Mouse (Mus musculus): ENCODE data around the gene Snd1. TPM values are rescaled to one million over a fixed set of nuclear protein-coding genes. Genes with fewer than 3 reads are reported as not detected.
A peak's percentile ranks its signal among the peaks of the same experiment; 100 is the strongest.

The Snd1 gene
- polyA plus RNA-seq, 1 experiment from 2014 or later = 79.3 TPM

- Histone ChIP-seq H3K27ac (no peak overlapping the region), H3K36me3 (ENCODE audit: insufficient read depth, low read length) (no peaks in the 10 kb centered on the region), H3K4me1 (replicated peaks; ENCODE audit: insufficient read depth, low read length) (no peaks in the 10 kb centered on the region), H3K27me3 (ENCODE audit: insufficient read depth, low read length) (no peaks in the 10 kb centered on the region), H3K4me2 (ENCODE audit: low read length) (no peak overlapping the region), H3K4me3 (replicated peaks; ENCODE audit: low read depth, low read length) (no peak overlapping the region), H3K9ac (ENCODE audit: low read depth, low read length) (no peak overlapping the region), H3K9me3 (replicated peaks; ENCODE audit: low read length) (no peaks in the 10 kb centered on the region)
- no peak for TF ChIP-seq CTCF (IDR thresholded peaks at IDR 0.05; ENCODE audit: low read depth)
- DNase-seq (ENCODE audit: low spot score) = no peak
- ATAC-seq (replicated peaks; ENCODE audit: low FRiP score, low read depth) = no peak
- WGBS = 82% methylated on average over 2 of the region's 2 CpGs
These were observed 340.0 kb downstream of the Snd1 start for GRCm38 (mm10) chr6:28814895-28815294.

DNA sequence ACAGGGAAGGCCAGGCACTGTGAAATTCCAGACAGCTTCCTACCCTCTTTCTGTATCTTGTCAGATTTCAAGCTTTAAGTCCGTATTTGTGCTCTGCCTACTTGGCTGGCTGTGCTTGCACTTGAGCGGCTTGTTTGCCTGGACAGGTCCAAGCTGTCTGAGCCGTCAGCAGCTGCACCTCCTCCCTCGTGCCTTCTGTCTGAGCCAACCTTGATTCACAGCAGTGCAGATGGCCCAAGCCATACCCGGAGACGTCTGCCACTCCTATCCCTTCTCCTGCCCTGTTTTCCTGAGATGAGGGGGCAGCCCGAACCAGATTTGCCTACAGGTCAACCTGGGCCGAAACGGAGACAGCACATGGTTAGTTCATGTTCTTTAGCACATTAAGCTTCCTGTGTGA lies 342.1 kb downstream of the Snd1 start:
- H3K27me3 ChIP-seq (ENCODE audit: insufficient read depth, low read length) = no peaks in the 10 kb centered on the region
- WGBS = 44% methylated on average over 9 of the region's 9 CpGs
- H3K9ac ChIP-seq (ENCODE audit: low read depth, low read length) = no peak overlapping the region
- H3K4me1 ChIP-seq (replicated peaks; ENCODE audit: insufficient read depth, low read length) = no peaks in the 10 kb centered on the region
- no peaks in the 10 kb centered on the region for H3K9me3 ChIP-seq (replicated peaks; ENCODE audit: low read length)
- no peaks in the 10 kb centered on the region for H3K36me3 ChIP-seq (ENCODE audit: insufficient read depth, low read length)
- no peak overlapping the region for H3K4me3 ChIP-seq (replicated peaks; ENCODE audit: low read depth, low read length)
- no peak overlapping the region for H3K27ac ChIP-seq
- ATAC-seq (replicated peaks; ENCODE audit: low FRiP score, low read depth) (no peak), DNase-seq (ENCODE audit: low spot score) (no peak)
- H3K4me2 ChIP-seq (ENCODE audit: low read length) = no peak overlapping the region
- TF ChIP-seq CTCF (IDR thresholded peaks at IDR 0.05; ENCODE audit: low read depth) = no peak

- no peak overlapping the region for H3K9ac ChIP-seq (ENCODE audit: low read depth, low read length)
- no peak overlapping the region for H3K27ac ChIP-seq
- H3K36me3 ChIP-seq (ENCODE audit: insufficient read depth, low read length) = no peaks in the 10 kb centered on the region
- H3K4me2 ChIP-seq (ENCODE audit: low read length) = no peak overlapping the region
- TF ChIP-seq CTCF (IDR thresholded peaks at IDR 0.05; ENCODE audit: low read depth) = no peak
- H3K4me3 ChIP-seq (replicated peaks; ENCODE audit: low read depth, low read length) = no peak overlapping the region
- ATAC-seq (replicated peaks; ENCODE audit: low FRiP score, low read depth) (no peak), DNase-seq (ENCODE audit: low spot score) (no peak)
- H3K27me3 ChIP-seq (ENCODE audit: insufficient read depth, low read length) = no peaks in the 10 kb centered on the region
- no peaks in the 10 kb centered on the region for H3K4me1 ChIP-seq (replicated peaks; ENCODE audit: insufficient read depth, low read length)
- WGBS = 74% methylated on average over 13 of the region's 13 CpGs
- no peaks in the 10 kb centered on the region for H3K9me3 ChIP-seq (replicated peaks; ENCODE audit: low read length)
These were observed 344.8 kb downstream of the Snd1 start for GRCm38 (mm10) chr6:28819509-28820358.

DNA sequence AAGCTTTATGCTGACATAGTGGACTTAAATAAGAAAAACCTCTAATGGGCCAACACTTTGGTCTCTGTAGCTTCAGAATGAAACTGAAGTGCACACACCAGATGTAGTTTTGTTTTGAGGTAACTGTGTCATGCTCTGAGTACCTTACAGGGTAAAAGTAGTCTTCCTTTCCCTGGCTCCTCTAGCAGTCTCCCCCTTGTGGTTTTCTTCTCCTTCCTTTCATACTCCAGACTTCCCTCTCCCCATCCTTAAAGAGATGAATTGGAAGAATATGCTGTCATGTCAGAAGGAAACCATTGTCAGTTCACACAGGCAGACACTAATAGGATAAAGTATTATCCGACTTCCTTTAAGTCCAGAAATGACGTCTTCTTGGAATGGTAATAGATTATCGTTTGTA lies 347.4 kb downstream of the Snd1 start:
- Histone ChIP-seq H3K27ac (no peak overlapping the region), H3K4me2 (ENCODE audit: low read length) (no peak overlapping the region), H3K27me3 (ENCODE audit: insufficient read depth, low read length) (no peaks in the 10 kb centered on the region), H3K4me3 (replicated peaks; ENCODE audit: low read depth, low read length) (no peak overlapping the region), H3K9ac (ENCODE audit: low read depth, low read length) (no peak overlapping the region), H3K36me3 (ENCODE audit: insufficient read depth, low read length) (no peaks in the 10 kb centered on the region), H3K4me1 (replicated peaks; ENCODE audit: insufficient read depth, low read length) (no peaks in the 10 kb centered on the region), H3K9me3 (replicated peaks; ENCODE audit: low read length) (no peaks in the 10 kb centered on the region)
- WGBS = 71% methylated on average over 3 of the region's 3 CpGs
- ATAC-seq (replicated peaks; ENCODE audit: low FRiP score, low read depth) = no peak
- DNase-seq (ENCODE audit: low spot score) = no peak
- TF ChIP-seq CTCF (IDR thresholded peaks at IDR 0.05; ENCODE audit: low read depth) = peak; percentile 40

DNA sequence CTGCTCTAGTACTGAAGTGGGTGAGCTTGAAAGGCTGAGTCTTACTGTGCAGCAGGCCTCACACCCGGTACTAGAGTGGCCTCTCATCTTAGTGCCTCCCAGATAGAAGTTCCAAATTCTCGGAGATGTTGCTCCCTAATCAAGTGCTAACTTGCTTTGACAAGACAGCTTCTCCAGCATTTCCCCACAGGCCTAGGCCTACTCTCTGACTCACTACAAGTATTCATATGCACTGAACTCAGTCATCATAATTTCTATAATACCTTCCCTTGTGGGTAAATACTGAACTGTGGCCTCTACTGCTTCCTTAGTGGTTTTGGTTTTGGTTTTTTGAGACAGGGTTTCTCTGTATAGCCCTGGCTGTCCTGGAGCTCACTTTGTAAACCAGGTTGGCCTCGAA lies 348.4 kb downstream of the Snd1 start:
- Histone ChIP-seq H3K9ac (ENCODE audit: low read depth, low read length) (no peak overlapping the region), H3K27me3 (ENCODE audit: insufficient read depth, low read length) (no peaks in the 10 kb centered on the region), H3K4me2 (ENCODE audit: low read length) (no peak overlapping the region), H3K27ac (no peak overlapping the region), H3K36me3 (ENCODE audit: insufficient read depth, low read length) (no peaks in the 10 kb centered on the region), H3K9me3 (replicated peaks; ENCODE audit: low read length) (no peaks in the 10 kb centered on the region), H3K4me3 (replicated peaks; ENCODE audit: low read depth, low read length) (no peak overlapping the region), H3K4me1 (replicated peaks; ENCODE audit: insufficient read depth, low read length) (no peaks in the 10 kb centered on the region)
- ATAC-seq (replicated peaks; ENCODE audit: low FRiP score, low read depth) = no peak
- no peak for TF ChIP-seq CTCF (IDR thresholded peaks at IDR 0.05; ENCODE audit: low read depth)
- no peak for DNase-seq (ENCODE audit: low spot score)
- 96% methylated on average over 3 of the region's 3 CpGs for WGBS

- 90% methylated on average over 5 of the region's 5 CpGs for WGBS
- Histone ChIP-seq H3K27me3 (ENCODE audit: insufficient read depth, low read length) (no peaks in the 10 kb centered on the region), H3K4me1 (replicated peaks; ENCODE audit: insufficient read depth, low read length) (no peaks in the 10 kb centered on the region), H3K36me3 (ENCODE audit: insufficient read depth, low read length) (no peaks in the 10 kb centered on the region), H3K9ac (ENCODE audit: low read depth, low read length) (no peak overlapping the region), H3K27ac (no peak overlapping the region), H3K4me3 (replicated peaks; ENCODE audit: low read depth, low read length) (no peak overlapping the region), H3K9me3 (replicated peaks; ENCODE audit: low read length) (no peaks in the 10 kb centered on the region), H3K4me2 (ENCODE audit: low read length) (no peak overlapping the region)
- DNase-seq (ENCODE audit: low spot score) = no peak
- no peak for TF ChIP-seq CTCF (IDR thresholded peaks at IDR 0.05; ENCODE audit: low read depth)
- ATAC-seq (replicated peaks; ENCODE audit: low FRiP score, low read depth) = no peak
These were observed 348.9 kb downstream of the Snd1 start for GRCm38 (mm10) chr6:28823802-28824201.

Measured in kidney, postnatal 0 days (tissue).